Mouse (Mus musculus) bone marrow, adult 2 months (tissue): Measurements from ENCODE around the gene Unc93a2. TPM values are rescaled to one million over a fixed set of nuclear protein-coding genes. Genes with fewer than 3 reads are reported as not detected.
"Not testable (repeated sequence)": the region's sequence is repeated elsewhere in the genome, so short reads cannot be mapped to it uniquely, and the experiment has no call there.

Experiments
- H3K27ac ChIP-seq: fragments of 200-500 bp; 2 replicates; pipeline ENCODE4 v1.5.1; 2012; ENCODE audit warnings: low read depth, mild to moderate bottlenecking, control low read depth, inconsistent platforms, low read length; ENCODE audit not compliant: control insufficient read depth, poor library complexity, insufficient read depth
- H3K4me1 ChIP-seq: fragments of 200-500 bp; 2 replicates; pipeline ENCODE4 v1.6.1; 2011; ENCODE audit warnings: low read length; ENCODE audit not compliant: control insufficient read depth, insufficient read depth
- H3K4me3 ChIP-seq: fragments of 200-500 bp; replicated peaks from 2 replicates; pipeline ENCODE3; 2011; ENCODE audit warnings: mild to moderate bottlenecking, low read depth, low read length, control low read depth; ENCODE audit not compliant: control insufficient read depth
- WGBS: fragments of 180-500 bp; shearing (Covaris S2); methylation state at CpG from one replicate; pipeline ENCODE4 v1.1.7; 2018; 5-methylcytosine and 5-hydroxymethylcytosine counted together
- polyA plus RNA-seq: library from polyadenylated mRNA; stranded (reverse); fragments of >200 nt; gene quantifications from 2 replicates; pipeline ENCODE4 v1.2.4, GENCODE M21; 2011; ENCODE audit warnings: low replicate concordance; ENCODE audit not compliant: missing spikeins, insufficient read depth, insufficient read length

Unc93a2 gene
- polyA plus RNA-seq, 1 experiment: not detected

DNA sequence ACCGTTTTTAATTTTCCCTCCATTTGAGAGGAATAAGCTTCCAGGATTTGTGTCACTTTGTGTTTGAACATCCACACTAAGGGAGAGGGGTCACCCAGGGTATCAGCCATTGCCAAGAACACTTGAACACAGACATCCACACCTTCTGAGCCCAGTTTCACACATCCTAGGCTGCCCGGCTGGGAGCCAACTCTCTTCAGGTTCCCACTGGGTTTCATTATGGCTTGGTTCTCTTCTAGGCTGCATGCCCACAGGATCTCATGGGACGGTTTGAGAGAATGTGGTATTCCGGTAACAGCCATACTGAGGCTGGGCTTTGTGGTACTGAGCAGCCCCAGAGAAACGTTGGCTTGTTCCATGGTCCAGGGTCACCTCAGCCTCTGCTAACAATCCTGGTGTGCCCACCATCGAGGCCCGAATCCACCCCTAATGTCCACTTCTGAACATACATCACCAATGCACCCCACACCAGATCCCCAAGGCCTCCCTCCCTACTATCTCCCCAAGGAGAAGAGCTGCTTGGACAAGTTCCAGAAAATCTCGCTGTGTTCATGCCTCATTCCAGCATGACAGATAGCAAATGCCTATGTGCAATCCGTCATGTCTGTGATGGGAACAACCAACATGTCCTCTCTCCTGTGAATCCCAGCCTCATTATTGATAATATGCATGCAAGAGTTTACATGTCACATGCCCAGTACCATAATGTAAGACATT is 24.4 kb downstream of the Unc93a2 start:
- WGBS: 80% methylated on average over 9 of the region's 9 CpGs
- not testable (repeated sequence) for H3K4me3 ChIP-seq, H3K27ac ChIP-seq, H3K4me1 ChIP-seq

DNA sequence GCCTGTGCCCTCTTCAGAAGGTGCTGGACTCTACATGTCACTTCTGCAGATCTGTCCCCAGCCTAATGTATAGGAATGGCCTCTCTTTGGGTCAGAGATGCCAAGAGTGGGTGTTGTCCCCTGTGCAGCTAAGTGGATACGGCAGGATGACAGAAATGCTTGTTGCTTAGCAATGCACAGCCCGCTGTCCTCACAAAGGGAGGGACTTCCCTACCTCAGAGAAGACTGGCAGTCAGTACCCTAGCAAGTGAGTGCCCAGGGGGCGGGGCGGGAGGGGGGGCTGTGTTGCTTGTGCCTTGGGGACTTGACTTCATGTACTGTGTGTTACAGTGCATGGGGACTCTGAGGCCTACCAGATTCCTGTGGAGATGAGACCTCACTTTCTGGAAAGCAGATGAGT is 25.5 kb downstream of the Unc93a2 start:
- H3K27ac ChIP-seq, H3K4me1 ChIP-seq, H3K4me3 ChIP-seq: not testable (repeated sequence)
- 77% methylated on average over 4 of the region's 4 CpGs for WGBS

DNA sequence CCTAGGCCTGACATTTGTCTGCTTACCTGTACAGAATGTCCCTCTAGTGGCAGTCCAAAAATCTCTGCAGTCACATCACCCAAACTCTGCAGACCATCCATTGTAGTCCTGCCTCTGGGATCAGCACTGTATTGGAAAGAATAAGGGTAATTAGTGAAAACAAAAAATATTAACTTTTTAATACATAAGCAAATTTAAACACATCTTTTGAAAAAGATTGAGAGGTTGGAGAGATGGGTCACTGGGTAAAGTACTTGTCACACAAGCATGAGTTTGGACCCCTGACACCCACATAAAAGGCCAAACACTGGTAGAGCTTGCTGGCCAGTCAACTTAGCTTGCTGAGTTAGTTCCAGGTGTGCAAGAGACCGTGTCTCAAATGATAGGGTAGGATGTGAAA is 32.7 kb downstream of the Unc93a2 start, which contains the start of gene Ttll2:
Gene Ttll2 (minus strand): TSS at position 101 of the 400 bp plus-strand sequence.
- not testable (repeated sequence) for H3K4me1 ChIP-seq, H3K4me3 ChIP-seq, H3K27ac ChIP-seq
- WGBS: 75% methylated on average over 1 of the region's 1 CpGs

DNA sequence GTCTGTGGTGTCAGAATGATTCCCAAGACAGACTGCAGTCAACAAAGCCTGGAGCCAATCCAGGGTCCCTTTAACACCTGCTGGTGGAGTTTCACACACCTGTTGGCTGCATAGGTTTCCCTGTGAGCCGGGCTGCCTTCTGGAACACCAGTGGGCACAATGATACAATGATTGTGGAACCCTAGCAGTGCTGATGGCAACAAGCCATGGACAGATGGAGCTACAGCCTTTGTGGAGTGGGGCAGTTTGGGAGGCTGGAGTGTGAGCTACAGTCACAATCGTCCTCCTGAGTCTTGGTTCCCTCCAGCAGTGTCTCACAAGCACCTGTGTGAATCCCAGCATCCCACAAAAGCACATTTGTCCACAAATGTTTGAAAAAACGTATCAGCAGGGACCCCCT is 36.5 kb downstream of the Unc93a2 start:
- H3K4me1 ChIP-seq, H3K4me3 ChIP-seq, H3K27ac ChIP-seq: not testable (repeated sequence)
- 63% methylated on average over 2 of the region's 3 CpGs for WGBS

DNA sequence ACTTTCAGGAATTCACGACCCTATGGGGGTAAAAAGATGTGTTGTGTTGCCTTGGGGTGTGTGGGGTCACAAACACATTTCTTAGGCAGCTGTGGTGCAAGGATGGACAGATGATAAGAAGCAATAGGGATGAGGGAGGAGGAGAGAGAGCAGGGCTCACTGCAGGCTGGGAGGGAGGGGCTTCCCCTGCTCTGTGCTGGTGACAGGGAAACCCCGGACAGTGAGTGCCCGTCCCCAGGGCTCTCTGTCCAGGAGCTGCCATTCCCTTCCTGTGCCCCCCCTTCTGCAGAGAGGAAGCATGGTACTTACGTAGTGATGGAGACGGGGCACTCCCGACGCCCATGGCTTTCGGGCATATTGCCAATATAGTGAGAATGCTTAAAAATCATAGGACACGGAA is 47.9 kb downstream of the Unc93a2 start:
- H3K4me3 ChIP-seq, H3K4me1 ChIP-seq, H3K27ac ChIP-seq: not testable (repeated sequence)
- WGBS: 31% methylated on average over 9 of the region's 9 CpGs

DNA sequence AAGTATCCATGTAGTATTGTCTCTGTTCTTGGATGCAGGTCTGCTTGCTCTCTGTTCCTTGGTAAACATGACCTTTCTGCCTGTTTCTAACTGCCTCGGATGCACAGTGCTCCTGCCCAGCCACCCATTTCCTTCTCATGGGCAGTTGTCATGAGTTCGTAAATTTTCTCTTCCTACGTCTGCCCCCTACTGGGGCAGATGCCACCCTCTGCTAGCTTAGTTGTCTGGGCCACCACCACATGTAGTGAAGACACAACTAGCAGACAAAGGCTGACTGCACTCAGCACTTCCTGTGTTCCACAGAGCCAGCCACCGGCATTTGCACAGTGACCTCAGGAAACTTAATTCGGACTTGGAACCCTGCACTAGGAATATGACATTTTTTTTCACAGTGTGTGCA is 52.5 kb downstream of the Unc93a2 start:
- 38% methylated on average over 3 of the region's 5 CpGs for WGBS
- not testable (repeated sequence) for H3K4me1 ChIP-seq, H3K27ac ChIP-seq, H3K4me3 ChIP-seq

DNA sequence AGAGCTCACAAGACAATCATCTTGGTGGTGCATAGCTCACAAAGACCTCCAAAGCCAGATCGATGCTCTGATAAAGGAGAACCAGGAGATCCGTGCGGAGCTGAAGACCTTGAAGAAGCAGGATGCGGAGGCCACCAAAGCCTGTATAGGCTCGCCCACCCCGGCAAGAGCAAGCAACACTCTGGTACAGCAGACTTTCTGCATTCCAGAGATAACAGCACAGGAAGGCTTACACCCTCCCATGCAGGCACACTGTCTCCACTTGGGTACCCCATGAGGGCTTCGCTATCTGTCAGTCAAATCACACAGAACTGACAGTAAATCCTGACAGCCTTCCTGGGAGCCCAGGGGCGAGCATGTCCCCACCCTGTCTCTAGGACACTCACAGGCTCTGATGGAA is 58.8 kb downstream of the Unc93a2 start:
- not testable (repeated sequence) for H3K4me1 ChIP-seq
- WGBS: 70% methylated on average over 8 of the region's 8 CpGs

DNA sequence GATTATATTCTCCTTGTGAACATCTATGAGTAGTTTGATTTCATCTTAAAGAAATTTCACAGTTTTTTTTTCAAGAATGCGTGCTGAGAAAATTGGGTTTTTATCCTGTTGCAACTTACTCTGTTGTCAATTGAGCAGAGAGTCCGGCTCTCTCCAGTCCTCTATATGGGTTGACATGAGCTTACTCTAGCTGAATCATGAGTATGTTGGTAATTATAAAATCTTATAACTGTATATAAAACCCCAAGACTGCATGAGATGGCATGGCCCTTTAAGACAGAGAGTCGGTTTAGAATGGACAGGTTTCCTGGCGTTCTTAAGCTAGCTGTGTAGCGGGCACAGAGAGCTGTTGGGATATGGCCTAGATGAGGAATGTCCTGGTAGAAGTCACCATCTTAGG is 60.9 kb downstream of the Unc93a2 start, which contains the start of gene Tcp10a:
Gene Tcp10a (plus strand): TSS at position 301 of the 400 bp plus-strand sequence.
- H3K4me1 ChIP-seq, H3K27ac ChIP-seq, H3K4me3 ChIP-seq: not testable (repeated sequence)
- 77% methylated on average over 5 of the region's 5 CpGs for WGBS

More for the DNA sequence above, 58.8 kb downstream of the Unc93a2 start:
- not testable (repeated sequence) for H3K4me3 ChIP-seq, H3K27ac ChIP-seq

DNA sequence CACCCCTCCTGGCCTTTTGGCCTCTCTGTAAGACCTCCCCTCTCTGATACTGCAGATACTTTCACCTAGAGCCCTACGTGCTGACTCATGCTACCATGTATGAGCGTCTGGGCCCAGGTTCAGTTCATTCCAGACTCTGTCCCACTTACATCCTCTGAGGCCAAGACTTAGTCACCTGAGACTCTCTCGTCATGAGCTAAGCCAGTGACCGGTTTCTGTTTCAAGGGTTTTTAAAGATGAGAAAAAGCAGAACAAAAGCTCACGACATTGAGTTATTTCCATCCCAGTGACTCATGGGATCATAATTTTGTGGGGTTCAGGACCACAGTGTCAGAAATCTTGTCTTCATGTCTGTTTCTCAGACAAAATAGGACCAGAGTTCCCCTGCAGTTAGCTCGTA is 65.5 kb downstream of the Unc93a2 start:
- 57% methylated on average over 6 of the region's 6 CpGs for WGBS
- not testable (repeated sequence) for H3K27ac ChIP-seq, H3K4me1 ChIP-seq, H3K4me3 ChIP-seq

DNA sequence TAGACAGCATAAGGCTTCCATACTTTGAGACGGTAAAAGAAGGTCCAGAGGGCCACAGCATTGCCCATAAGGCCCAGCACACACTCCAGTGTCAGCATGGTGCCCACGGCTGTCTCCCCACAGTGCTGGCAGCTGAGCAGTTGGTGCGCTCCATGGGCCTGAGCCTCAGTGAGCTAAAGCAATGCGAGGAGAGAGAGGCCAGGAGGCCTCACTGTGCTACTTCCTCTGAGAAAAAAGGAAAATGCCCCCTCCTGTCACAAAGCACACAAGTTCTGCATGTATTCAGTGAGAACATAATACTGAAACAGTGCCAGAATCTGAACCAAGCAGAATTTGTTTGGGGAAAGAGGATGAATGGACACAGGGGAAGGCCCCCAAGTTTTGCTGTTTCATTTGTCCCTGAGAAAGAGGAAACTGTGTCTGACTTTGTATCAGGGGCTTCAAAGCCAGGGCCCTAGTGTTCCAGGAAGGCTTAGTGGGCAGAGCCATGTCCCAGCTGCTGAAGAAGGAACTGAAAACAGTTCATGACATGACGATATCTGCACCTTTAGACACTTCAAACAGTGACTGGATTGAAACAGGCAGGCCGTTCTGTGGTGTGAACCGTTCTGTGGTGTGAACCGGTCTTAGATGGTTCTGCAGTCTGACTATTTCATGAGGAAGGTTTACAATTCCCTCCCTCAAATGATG is 69.4 kb downstream of the Unc93a2 start:
- H3K4me3 ChIP-seq, H3K4me1 ChIP-seq, H3K27ac ChIP-seq: not testable (repeated sequence)
- 16% methylated on average over 7 of the region's 8 CpGs for WGBS

Other genes starting within 250 kb of the Unc93a2 start
- gene Rps6ka2, start 215.3 kb downstream of the Unc93a2 start, polyA plus RNA-seq: 2.4 and 9.1 TPM in 2 replicates
- not detected in 2 replicates for gene Tcp10a, start 60.8 kb downstream of the Unc93a2 start, polyA plus RNA-seq
- not detected in 2 replicates for gene Ttll2, start 32.8 kb downstream of the Unc93a2 start, polyA plus RNA-seq
- not detected in 2 replicates for gene Gm49630, start 13.5 kb downstream of the Unc93a2 start, polyA plus RNA-seq